Mouse (Mus musculus): ENCODE data around the gene Hnrnpul2. TPM values are rescaled to one million over a fixed set of nuclear protein-coding genes. Genes with fewer than 3 reads are reported as not detected.

Hnrnpul2 gene
- polyA plus RNA-seq (2012; rRNA removed) = 80.3 and 80.6 TPM in 2 replicates

DNA sequence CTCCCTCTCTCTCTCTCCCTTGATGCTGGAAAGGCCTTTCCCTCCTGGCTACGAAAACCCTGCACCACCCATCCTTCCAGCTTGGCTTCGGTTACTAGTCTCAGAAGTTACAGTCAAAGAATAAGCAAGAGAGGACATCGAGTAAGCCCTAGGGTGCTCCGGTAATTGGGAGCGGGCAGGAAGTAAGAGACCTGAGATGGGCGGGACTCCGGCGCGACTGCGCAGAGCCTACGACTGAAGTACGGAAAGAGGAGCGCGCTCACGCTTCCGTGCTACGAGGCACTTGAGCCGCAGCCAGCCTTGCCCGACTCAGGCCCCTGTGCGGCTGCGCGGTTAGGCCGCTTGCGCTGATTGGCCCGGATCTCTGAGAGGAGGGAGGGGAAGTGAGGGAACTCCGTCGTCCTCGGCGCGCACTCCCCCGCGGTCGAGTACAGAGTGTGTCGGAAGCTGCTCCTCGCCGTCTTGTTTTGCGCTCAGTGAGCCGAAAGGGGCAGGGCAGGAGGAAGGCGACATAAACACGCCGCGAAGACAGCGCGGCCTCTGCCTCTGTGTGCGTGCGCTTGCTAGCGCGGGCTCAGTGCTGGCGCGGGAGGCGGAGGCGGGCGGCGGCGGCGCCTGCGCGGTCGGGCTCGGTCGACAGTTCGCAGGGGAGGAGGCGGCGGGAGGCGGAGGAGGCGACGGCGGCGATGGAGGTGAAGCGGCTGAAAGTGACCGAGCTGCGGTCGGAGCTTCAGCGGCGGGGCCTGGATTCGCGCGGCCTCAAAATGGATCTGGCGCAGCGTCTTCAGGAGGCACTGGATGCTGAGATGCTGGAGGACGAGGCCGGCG, at the start of gene Hnrnpul2:
Gene Hnrnpul2, plus strand, starts transcription at position 415 of the 828 bp plus-strand sequence.

DNA sequence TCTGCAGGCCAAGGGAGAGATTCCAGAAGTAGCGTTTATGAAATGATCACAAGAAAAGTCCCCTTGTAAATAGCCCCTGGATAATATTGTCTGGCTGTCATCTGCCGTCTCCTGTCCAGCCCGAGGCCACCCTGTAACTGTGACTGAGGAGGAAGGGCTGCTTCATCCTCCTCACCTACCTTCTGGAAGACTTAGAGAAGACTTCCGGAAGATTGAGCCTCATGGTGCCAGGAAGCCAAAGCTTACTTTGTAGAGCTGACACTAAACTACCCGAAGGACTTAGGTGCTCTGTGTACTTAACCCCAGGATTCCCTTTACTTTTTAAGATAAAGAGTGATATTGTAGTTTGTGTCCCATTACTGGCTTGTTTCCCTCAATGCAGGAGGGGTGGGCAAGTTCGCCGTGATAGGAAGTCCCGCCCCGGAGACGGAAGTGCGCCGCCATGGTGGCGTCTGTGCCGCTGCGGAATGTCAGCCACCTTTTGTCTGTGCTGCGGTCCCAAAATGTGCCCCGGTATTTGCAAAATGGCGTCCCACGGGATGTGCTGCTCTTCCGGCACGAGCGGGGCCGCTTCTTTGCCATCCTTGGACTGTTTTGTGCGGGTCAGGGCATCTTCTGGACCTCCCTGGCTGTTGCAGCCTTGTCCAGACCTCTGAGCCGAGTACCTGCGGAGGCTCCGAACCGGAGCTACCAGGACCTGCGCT, 49.1 kb upstream of the Hnrnpul2 start, which contains the start of gene Tmem223:
Gene Tmem223, plus strand, starts transcription at position 430 of the 704 bp plus-strand sequence.

DNA sequence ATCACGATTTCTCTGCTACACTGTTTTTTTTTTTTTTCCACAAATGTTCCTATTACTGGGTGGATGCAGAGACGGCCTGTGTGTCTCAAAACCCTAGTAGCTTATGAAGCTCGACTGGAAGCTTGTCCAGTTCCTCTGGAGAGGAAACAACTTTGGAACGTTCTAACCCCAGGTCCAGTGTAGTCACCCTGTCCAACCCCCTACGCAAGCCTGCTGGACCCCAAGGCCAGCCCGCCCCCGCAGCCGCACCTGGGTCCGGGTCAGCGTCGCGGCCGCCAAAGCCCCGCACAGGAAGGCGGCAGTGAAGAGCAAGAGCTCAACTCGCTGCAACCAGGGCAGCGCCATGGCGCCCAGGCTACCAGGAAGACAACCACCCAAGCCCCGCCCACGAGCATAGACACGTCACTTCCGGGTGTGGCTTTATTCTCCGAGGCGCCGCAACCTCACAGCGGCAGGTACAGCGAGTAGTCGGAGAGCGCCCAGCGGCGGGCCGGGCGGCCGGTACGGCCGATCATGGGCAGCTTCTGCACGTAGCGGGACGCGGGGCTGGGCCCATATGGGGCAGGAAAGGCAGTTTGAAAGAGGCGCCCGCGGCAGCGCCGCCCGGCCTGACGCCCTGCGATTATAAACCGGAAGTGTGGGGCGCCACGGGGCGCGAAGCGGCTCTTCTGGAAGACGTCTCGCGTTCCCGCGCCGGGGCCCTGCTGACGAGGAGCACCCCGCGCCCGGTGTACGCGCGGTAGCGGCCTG, 45.5 kb upstream of the Hnrnpul2 start, which contains the start of gene Tmem179b:
Gene Tmem179b, minus strand, starts transcription at position 382 of the 750 bp plus-strand sequence.

DNA sequence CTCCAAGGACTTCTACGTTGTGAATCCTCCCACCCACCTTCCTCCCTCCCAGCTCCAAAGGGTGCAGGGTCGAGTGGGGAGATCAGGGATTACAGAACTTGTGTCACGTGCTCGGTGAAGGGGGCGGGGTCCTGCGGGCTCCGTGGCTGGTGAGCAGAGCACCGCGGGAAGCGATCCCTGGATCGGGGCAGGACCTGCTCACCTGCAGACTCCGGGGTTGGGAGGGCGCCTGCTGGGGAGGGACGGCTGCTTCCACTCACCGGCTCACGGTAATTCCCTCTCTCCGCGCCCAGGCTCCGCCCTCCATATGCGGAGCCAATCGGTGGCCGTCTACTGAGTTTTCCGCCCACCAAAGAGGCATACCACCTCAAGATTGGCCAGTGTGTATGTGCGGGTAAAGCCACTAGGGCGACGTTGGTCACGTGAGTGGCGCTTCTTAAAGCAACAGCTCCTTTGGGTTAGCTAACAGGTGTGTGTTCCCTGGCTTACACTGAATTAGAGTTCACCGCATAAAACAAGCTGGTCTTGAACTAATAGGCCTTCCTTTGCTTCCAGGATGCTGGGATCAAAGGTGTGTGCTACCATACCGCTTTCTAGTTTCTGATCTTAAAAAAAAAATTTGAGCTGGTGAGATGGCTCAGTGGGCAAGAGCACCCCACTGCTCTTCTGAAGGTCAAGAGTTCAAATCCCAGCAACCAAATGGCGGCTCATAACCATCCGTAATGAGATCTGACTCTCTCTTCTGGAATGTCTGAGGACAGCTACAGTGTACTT, 33.6 kb upstream of the Hnrnpul2 start, which contains the start of gene Taf6l:
Gene Taf6l, minus strand, starts transcription at position 410 of the 774 bp plus-strand sequence.

DNA sequence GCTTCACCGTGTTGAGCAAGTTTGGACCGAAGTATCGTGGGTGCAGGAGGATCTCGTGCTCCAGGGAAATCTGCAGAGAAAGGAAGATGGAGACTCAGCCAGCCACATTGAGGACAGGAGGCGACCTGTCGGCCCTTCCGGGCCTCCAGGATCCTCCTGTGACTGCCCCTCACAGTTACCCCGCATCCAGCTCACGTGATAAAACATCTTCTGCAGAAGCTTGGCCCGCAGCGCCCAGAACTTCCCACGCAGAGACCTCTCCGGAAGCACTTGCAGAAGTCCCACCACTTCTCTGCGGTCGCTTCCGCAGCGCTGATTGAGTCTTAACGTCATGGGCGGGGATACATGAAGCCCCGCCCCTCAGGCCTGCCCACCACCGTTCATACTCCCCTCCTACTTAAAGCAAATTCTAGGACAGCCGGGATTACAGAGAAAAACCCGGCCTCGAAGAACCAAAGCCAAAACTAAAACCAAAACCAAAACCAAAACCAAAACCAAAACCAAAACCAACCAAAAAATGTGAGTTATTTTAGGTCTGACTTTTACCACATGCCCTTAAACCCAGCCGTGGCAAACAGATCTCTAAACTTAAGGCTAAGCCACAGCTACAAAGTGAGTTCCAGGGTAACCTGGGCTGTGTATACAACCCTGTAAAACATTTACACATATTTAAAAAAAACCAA, 21.4 kb upstream of the Hnrnpul2 start, which contains the start of gene Polr2g:
Gene Polr2g, minus strand, starts transcription at position 314 of the 683 bp plus-strand sequence.

DNA sequence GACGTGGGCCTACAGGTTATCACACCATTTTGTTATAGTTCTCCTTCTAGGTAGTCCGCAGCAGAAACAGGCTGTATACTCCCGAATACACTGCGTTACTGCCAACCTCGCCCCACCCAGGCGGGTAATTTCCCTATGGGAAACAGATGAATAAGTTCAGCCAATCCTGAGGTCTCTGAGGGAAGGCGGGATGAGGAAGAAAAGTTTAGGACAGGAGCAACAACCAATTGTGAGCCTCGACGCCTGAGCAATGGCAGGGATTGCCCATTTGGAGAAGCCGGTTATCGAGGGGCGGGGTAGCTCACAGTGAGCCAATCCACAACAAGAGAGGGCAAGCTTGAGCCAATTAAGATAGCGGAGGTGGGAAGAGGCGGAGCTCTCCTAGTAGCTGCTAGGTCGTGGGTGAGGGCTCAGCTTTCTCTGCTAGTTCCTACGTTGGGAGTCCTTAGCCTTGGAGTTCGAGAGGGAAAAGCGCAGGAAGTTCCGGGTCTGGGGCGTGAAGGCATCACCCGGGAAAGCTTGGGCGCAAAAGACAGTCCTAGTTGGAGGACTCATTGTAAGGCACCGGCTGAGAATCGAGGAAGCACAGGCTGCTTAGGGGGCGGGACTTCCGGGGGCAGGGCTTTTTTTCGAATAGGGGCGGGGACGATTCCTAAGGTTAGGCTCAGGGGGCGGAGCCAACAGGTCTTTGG, 17.5 kb upstream of the Hnrnpul2 start, which contains the start of gene Zbtb3:
Gene Zbtb3, plus strand, starts transcription at position 426 of the 692 bp plus-strand sequence.

DNA sequence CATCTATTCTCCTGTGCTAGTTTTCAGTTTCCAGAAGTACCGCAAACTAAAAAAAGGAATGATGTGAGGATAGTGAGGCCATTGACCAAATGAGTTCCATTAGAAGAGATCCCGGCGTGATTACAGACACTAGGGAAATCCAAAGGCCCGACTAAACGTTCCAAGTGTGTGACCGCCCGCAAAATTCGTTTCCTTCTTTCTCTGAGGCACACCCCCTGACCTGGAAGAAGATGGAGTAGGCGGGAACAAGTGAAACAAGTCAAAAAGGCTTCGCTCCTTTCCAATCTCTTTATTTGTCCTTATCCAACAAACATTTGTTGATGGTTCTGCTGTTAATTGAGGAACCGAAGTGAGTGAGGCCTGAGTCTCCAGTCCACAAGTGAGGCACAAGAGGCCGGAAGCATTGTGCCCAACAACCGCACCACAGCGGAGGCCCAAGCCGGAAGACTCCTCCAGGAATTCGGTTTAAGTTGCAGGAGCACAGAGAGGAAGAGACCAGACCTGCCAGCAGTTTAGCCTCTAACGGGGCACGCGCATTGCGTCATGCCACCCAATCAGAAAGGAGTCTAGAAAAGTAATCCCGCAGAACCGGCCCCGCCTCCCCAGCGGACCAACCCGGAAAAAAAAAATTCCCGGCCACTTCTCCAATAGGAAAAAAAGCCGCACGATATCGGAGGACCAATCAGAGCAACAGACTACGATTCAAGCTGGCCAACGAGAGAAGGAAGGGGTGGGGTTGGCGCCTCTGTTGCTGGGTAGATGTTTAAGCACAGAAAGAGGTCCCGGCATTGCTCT, 812 bp upstream of the Hnrnpul2 start, which contains the start of gene Ttc9c:
Gene Ttc9c, minus strand, starts transcription at position 533 of the 795 bp plus-strand sequence.

DNA sequence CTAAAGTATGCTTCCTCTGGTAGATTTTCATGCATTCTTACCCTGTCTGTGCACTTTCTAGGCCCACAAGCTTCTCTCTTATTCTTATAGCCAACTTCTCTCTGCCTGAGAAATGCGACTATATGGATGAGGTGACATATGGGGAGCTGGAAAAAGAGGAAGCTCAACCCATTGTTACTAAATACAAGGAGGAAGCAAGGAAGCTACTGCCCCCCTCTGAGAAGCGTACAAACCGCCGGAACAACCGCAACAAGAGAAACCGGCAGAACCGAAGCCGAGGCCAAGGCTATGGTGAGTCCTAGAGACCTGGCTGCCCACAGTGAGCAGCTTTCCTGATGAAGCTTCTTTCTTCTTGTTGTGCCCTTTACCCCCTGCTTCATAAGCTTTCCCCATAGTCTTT, 9.8 kb downstream of the Hnrnpul2 start, which contains the start of gene AC129217.1:
Gene AC129217.1, plus strand, starts transcription at position 114 of the 400 bp plus-strand sequence.

DNA sequence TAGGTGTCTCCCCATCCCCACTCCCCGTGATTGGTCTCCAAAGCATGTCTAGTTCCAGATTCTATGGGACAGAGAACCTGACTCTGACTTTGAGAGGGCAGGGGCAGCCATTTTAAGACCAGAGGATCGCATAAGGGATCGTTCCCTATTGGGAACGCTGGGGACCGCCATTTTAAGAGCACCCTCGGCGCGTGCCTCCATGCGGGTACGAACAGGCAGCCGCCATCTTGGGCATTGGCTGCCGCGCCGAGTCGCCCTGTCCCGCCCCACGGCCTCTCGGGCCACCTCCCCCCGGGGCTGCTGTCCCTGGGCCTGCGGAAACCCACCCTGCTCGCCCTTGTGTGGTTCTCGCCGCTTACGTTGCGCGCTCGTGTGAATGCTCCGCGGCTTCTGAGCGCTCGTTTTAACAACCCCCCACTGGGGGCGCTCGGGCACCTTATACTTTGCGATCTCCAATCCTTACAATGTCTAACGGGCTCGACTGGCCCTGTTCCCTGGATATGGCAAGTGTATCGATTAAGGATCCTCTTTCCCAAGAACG, 17.5 kb downstream of the Hnrnpul2 start, which contains the start of gene Bscl2:
Gene Bscl2, plus strand, starts transcription at position 217 of the 541 bp plus-strand sequence.

DNA sequence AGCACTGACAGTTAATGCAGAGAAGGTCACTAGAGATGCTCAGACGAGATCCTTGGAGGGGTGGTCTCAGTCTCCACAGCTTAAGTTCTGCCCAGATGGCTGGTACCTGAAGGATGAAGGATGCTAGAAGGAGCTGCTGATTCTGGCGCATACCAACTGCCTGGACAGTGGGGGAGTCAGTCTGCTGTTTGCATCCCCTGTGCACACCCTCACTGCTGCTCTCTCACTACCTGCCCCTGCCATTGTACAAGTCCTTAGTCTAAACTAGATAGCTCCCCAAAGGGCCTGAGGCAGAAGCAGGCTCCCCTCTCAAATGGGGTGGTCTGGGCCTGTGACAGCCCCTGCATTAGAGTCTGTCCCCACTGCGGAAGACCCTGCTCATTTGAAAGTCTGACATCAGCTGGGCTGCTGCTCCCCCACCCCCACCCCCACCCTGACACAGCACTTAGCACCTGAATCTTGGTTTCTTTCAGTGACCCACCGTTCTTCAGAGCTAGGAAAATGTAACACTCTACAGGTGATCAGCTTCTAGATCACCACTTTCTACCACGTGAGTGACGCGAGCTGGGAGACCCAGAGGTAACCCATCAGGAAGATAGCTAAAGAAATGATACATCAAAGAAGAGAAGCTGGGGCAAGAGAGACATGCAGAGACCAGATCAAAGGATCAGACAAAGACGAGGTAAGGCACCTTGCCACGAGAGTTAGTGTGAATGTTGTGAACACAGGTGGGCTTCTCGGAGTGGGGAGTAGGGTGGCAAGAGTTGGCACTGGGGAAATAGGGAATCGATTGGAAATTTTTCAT, 19.5 kb downstream of the Hnrnpul2 start, which contains the start of gene Gng3:
Gene Gng3, minus strand, starts transcription at position 92 of the 805 bp plus-strand sequence.

DNA sequence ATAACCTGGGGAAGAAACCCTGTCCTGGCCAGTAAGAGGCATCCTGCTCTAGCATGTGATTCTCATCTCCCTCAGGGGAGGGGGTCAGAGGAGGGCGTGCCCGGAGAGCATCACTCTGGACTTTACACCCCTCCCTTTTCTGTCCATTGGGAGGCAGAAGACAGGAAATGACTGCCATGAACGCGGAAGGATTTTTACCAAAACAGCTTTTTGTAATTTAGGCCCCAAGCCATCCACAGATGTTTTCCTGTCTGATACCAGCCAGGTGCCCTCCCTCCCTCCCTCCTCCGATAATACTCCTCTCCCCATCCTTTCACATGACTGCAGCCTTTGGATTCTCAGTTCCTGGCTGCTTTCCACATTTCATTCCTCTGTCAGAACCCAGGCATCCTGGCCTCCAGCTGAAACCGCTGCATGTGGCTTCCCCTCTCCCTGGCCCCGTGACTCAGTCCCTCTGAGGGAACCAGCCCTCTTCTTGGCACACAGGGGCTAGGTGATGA, 30.6 kb downstream of the Hnrnpul2 start, which contains the start of gene Lrrn4cl:
Gene Lrrn4cl, plus strand, starts transcription at position 367 of the 500 bp plus-strand sequence.

DNA sequence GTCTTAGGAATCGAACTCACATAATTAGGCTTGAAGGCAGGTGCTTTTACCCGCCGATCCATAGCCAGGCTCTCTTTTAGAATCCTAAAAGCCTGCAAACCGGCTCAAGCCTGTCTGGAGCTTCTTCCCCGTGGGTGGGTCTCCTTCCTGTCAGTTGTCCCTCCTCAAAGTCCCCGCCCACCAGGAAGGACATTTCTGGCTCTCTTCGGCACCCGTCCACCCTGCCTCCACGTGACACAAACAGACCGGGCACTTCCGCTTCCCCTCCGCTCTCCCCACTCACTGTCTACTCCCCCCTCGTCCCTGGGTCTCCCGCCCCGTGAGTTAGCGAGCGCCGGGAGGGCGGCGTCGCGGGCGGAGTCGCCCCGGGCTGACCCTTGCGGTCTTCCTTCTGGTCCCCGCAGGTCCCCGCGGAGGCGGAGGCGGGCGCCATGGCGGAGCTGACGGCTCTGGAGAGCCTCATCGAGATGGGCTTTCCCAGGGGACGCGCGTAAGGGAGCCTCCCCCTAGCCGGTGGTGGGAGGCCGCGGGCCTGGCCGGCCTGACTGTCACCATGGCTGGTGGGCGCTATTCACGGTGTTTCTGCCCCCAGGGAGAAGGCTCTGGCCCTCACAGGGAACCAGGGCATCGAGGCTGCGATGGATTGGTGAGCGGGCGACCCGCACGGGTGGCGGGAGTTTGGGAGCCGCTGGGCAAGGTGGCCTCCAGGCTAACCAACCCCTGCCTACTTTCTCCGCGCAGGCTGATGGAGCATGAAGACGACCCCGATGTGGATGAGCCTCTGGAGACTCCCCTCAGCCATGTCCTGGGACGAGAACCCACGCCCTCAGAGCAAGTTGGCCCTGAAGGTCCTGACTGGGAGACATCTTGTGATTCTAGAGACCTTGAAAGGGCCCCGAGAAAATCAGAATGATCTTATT, 51.7 kb downstream of the Hnrnpul2 start, which contains the start of gene Ubxn1:
Gene Ubxn1, plus strand, starts transcription at position 230 of the 920 bp plus-strand sequence.

DNA sequence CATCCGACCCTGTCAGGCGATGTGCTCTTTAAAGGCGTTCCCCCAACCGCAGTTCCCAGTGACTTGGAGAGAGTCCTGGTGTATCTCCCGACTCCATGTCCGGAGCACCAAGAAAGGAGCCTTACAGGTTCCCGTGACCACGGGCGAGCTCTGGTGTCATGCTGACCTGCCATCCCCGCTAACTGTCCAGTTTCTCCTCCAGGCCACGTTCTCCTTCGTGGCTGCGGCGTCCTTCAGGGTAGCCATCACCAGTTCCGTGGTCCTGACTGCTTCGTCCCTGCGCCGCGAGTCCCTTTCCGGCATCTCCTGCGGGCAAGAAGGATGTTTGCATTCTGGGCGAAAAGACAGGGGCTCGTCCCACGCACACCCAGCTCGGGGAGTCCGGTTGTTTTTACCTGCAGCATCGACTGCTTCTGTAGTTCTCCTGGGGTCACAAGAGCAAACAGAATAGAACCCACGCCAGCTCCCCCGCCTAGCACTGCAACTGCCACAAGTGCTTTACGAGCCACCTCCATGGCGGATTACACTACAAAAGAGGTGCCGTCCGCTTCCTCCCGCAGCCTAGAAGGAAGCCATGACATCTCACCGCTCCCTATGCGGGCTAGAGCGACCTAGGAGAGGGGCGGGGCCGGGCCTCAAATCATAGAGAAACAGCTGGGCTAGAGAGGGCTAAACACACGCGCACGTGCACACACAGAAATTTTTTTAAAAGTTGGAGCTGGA, 60.7 kb downstream of the Hnrnpul2 start, which contains the start of gene Uqcc3:
Gene Uqcc3, minus strand, starts transcription at position 613 of the 723 bp plus-strand sequence.

DNA sequence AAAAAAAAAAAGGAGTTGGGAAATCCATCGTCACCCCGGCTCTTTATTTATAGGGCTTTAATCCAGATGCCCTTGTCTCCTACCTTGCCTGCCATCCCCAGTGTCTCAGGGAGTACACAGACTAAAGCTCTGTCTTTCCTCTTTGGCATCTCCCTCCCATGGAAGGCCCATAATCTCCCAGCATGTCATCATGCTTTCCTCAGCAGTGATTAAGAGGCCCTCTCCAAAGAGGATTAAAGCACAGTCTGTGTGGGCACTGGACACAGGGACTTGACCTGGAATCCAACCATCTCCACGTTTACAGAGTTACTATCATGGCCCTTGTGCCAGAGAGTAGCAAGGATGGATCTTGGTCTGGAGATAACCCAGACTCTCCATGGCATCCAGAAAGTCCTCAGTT, 63.8 kb downstream of the Hnrnpul2 start, which contains the start of the genes Lbhd1 and Gm49403:
Gene Lbhd1, plus strand, starts transcription at position 117 of the 400 bp plus-strand sequence.
Gene Gm49403, plus strand, starts transcription at position 315 of the 400 bp plus-strand sequence.

Data from central nervous system, embryonic 18 days (tissue).